Mouse (Mus musculus): ENCODE measurements at regions not wholly inside any gene's neighbourhood (a gene's known extent, or its start where the extent isn't known, plus 50 kb on each side); places are given as distances from the start of the nearest gene placed in this dataset.

- no peak for DNase-seq
These were observed 598.2 kb upstream of the Cdh5 start for GRCm38 (mm10) chr8:103502991-103503767.

- DNase-seq, result no peak
These were observed 595.1 kb upstream of the Cdh5 start for GRCm38 (mm10) chr8:103506334-103506733.

- DNase-seq, result no peak
These were observed 594.4 kb upstream of the Cdh5 start for GRCm38 (mm10) chr8:103507068-103507467.

- DNase-seq, result no peak
These were observed 581.1 kb upstream of the Cdh5 start for GRCm38 (mm10) chr8:103520141-103520866.

DNA sequence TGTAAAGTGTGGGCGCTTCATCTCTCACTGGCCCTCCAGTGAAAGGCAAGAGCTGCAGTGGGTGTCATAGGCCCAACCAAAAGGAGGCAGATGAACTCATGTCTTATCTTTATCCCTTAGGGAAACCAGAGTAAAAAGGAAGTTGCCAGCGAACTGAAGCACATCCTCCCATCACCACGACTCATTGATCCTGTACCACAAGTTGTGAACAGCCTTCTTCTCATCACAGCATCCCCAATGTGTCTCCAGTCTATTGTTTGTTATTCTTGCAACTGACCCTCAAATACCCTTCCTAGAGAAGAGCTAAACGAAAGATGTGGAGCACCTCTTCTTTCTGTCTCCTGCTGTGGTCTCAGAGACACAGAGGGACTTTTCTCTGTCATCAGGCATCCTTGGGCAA, 570.5 kb upstream of the Cdh5 start:
- no peak for DNase-seq

- DNase-seq, result no peak
These were observed 566.5 kb upstream of the Cdh5 start for GRCm38 (mm10) chr8:103534971-103535370.

DNA sequence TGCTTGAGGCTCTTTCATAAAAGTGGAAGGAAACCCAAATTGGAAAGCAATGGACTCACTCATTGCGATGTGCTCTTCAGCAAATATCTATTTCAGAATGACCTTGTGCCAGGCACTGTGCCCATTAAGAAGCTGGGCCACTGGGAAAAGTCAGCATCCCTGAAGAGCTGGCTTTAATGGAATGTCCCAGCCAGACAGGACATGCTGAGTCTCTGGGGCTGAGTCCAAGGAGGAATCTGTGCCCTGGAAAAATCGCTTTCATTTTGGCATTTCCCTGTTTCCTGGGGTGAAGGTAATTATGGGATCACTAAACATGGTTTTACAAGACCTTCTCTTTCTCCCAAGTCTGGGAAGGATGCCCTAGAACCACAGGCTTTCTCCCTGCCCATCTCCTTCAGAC, 564.6 kb upstream of the Cdh5 start:
- DNase-seq, result no peak

DNA sequence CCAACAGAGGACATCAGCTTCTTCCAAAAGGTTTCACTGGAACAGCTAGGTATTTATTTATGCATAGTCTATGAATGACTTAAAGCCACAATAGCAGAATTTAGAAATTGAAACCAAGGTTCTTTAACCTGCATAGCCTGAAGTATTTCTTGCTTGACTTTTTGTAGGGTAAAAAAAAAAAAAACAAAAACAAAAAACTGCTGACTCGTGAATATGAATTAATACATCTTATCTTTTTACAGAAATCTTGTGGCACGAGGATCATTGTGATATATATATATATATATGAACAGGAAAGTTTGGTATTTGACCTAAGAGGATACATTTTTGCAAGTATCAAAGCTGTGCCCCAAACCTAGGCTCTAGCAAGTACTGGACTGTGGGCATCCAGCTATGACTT, 559.5 kb upstream of the Cdh5 start:
- DNase-seq, result no peak

DNA sequence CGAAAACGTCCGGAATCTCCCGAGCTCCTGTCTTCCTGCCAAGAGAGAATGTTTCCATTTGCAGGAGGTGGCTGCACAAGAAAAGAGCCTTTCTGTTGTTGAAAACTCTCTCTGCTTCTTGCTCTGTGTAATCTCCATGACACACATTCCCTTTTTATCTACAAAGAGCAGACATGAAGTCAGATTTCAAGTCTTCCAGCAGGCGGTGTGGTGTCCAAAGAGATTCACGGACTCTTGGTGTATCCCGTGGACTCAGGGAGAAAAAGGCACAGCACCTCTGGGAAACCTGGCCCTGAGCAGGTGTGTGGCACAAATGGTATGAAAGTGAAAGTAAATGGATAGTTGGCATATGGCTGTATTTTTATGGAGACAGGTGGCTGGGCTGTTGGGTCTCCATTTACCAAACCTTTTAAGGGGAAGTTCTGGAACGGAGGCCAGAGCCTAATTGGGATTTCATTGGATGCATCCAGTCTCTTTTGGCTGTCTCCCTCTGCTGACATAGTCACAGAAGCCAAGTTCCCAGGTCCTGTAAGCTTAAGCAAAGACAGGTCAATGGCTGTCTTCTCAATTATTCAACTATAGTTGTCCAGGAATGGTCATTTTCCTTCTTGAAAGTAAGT, 549.4 kb upstream of the Cdh5 start:
- no peak for DNase-seq

- DNase-seq, result peak in 1 of 2 experiments; percentile 3
These were observed 539.8 kb upstream of the Cdh5 start for GRCm38 (mm10) chr8:103561606-103562005.

DNA sequence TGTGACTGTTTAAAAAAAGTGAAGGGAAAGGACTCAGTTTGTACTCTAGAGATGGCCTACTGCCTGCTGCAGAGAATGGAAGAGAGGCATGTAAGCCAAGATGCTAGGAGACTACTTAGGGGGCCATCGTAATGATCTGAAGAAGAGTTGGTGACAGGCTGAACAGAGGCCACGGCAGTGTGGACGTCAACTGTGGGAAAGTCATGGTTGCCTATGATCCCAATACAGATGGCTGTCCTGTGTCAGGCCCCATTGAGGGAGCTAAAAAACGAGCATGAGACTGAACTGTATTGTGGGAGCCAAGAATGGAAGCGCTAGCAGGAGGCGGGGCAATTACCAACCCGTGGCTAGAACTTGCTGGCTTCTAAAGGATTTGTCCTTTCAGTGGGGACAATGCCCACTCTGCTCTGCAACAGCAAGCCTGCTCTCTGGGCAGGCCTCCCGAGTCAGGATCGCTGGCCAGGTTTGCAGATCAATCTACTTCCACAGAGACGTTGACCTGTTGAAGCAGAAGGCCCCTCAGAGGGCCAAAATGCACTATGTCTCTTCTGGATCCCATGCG, 530.5 kb upstream of the Cdh5 start:
- DNase-seq, result no peak

DNA sequence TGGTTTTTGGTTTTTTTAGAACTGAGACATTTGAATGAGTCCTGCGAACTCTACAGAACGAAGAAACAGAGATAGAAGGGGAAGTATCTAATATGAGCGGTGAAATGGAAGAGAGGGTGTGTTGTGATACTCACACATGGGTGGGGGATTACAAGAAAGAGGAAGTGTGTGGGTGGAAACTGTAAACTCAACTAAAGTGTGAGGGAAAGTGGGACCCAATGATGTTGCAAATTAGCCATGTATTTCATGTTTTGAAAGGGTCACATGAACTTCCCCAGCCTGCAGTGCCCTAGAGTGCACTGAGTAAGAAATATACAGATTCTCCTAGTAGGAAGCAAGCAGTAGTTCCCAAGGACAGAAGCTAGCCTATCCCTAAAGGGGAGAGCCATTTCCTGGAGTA, 524.3 kb upstream of the Cdh5 start:
- DNase-seq, result no peak

GRCm38 (mm10) chr8:103578006-103578405, 523.4 kb upstream of the Cdh5 start:
- DNase-seq, result no peak

DNA sequence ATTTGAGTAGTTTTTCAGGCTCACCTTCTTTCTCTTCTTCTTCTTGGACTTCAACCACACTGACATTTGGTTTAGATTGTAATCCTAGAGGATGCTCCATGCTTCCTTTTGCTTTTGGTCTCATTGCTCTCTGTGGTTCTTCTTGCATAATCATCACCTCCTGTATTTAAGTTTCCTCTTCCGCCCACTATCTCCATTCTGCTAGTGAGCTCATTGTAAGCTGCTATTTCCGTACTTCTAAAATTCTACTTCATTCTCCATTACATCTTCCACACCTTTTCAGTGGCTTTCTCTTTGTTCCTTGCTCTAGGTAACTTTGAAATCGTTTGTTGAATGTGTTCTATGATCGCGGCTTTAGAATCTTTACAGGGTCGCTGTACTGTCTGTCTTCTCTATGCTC, 493.1 kb upstream of the Cdh5 start:
- no peak for DNase-seq

GRCm38 (mm10) chr8:103623781-103624434, 477.5 kb upstream of the Cdh5 start:
- no peak for DNase-seq

GRCm38 (mm10) chr8:103625166-103625890, 476.1 kb upstream of the Cdh5 start:
- no peak for DNase-seq

DNA sequence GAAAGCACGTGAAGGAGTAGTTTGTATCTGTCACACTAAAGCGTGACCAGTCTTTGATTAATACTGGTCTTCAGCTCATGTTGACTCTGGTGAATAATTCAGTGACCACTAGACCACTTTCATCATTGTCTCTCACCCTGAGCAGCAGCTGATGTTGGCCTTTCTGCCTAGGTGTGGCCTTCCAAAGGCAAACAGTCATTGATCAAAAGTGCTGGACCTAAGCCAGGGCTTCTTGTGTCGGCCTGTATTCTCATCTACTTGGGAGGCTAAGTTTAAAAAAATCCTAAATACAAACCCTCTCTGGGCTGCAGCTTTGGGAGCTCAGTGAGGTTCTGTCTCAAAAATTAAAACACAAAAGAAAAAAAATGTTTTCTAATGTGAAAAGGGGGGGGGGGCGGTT, 475.0 kb upstream of the Cdh5 start:
- DNase-seq, result no peak

DNA sequence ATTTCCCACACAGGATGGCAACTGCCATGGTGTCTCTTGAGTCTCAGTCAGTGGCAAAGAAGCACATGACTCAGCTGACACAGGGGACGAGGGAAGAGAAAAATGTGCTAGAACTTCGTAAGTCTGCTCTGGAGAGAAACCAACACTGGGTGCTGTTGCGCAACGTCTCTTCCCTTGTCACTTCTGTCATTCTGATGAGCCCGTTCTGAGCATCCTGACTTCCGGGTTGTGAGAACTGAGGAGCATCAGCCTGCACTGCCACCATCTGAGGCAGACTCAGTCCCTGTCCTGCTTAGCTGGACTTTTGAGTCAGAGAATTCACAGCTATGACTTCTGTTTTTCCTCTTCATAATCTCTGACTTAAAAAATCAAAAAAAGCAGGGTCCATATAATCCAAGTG, 468.9 kb upstream of the Cdh5 start:
- no peak for DNase-seq

DNA sequence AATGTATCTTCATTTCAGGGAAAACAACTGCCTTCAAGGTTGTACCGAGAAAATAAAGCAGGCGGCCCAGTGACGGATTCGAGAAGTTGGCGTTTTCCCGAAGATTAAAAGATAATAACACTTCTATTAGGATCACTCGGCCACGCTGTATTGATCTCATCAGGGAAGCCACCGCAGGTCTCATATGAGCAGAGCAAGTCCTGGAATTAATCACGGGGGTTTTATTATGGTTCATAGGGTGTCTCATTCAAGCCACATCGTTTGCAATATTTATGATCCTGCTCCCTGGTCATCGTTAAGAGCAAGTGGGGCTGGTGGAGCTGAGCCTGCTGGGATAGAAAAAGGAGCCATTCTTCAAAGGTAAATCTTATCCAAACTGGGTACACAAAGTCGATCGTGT, 466.5 kb upstream of the Cdh5 start:
- no peak for DNase-seq

- no peak for DNase-seq
These were observed 457.8 kb upstream of the Cdh5 start for GRCm38 (mm10) chr8:103643621-103644020.

DNA sequence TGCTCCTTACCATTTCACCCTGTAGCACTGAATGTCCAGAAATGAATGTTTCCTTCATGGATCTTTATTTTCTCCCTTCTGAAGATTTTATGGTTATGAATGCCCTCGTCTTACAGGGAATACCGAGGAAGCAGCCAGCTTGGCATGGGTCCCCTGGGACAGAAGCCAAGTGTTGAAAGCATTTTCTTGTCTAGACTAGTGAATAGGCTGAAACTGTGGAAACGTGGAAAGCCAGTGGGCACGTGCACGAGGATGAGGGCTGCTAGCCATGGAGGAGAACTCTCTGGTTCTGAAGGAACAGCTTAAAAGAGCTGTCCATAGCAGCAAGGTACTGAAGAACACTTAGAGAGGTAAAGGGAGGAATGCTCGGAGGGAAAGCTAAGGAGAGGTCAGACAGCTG, 457.3 kb upstream of the Cdh5 start:
- peak in 1 of 2 experiments; percentile 9 for DNase-seq

- DNase-seq, result no peak
These were observed 456.6 kb upstream of the Cdh5 start for GRCm38 (mm10) chr8:103644845-103645244.
